Comparison of ENCODE assay signal across 10 mouse cellular contexts in genomic region chr5:151644845-151645244, GRCm38 (mm10). TPM values are rescaled to one million over a fixed set of nuclear protein-coding genes. Genes with fewer than 3 reads are reported as not detected.
DNase-seq lines count a peak whose midpoint lies in the region; ATAC-seq and TF ChIP-seq lines count a peak whose summit lies in the region.
"Had no signal": no experiment of that assay in that cellular context is flagged by ENCODE, and none has a peak within 500 bp of the region (broad histone marks: within the 10 kb centered on the region; RNA-seq: fewer than 3 reads in every experiment).

No protein-coding gene starts in this region.

- no peaks in the 10 kb centered on the region for H3K4me1 ChIP-seq in embryonic facial prominence, embryonic 11.5 days (ENCODE audit: control insufficient read depth, insufficient read depth, low read length)
- H3K4me1 ChIP-seq in embryonic facial prominence, embryonic 10.5 days = peaks cover 7% of the 10 kb centered on the region
- H3K4me1 ChIP-seq in testis, adult 2 months (ENCODE audit: control insufficient read depth, insufficient read depth, low read length) = no peaks in the 10 kb centered on the region
- H3K4me1 ChIP-seq in liver, embryonic 13.5 days (replicated peaks) = peaks cover 7% of the 10 kb centered on the region
- H3K4me1 ChIP-seq in neural tube, embryonic 15.5 days = peaks cover 7% of the 10 kb centered on the region

- no peak overlapping the region for H3K4me2 ChIP-seq in embryonic facial prominence, embryonic 11.5 days (ENCODE audit: low read depth, low read length)
- H3K4me2 ChIP-seq in liver, embryonic 13.5 days = no peak overlapping the region
- no peak overlapping the region for H3K4me2 ChIP-seq in neural tube, embryonic 15.5 days

- H3K4me3 ChIP-seq in embryonic facial prominence, embryonic 11.5 days (ENCODE audit: low read depth, low read length) = no peak overlapping the region
- H3K4me3 ChIP-seq in embryonic facial prominence, embryonic 10.5 days = no peak overlapping the region
- no peak overlapping the region for H3K4me3 ChIP-seq in testis, adult 2 months (ENCODE audit: control insufficient read depth, low read depth, low read length)
- no peak overlapping the region for H3K4me3 ChIP-seq in liver, embryonic 13.5 days (replicated peaks)
- H3K4me3 ChIP-seq in neural tube, embryonic 15.5 days (replicated peaks) = no peak overlapping the region

- no peak for TF ChIP-seq POLR2A in testis, adult 2 months (IDR thresholded peaks at IDR 0.05; ENCODE audit: control insufficient read depth, low read depth, low read length)

- peaks cover 50% of the 10 kb centered on the region for H3K36me3 ChIP-seq in embryonic facial prominence, embryonic 11.5 days (replicated peaks; ENCODE audit: control insufficient read depth, insufficient read depth, low read depth, low read length)
- peaks cover 100% of the 10 kb centered on the region for H3K36me3 ChIP-seq in embryonic facial prominence, embryonic 10.5 days (replicated peaks)
- no peaks in the 10 kb centered on the region; the same call in none of the 2 replicates for H3K36me3 ChIP-seq in testis, adult 2 months (ENCODE audit: control insufficient read depth, insufficient read depth, low read length)
- peaks cover 89% of the 10 kb centered on the region for H3K36me3 ChIP-seq in liver, embryonic 13.5 days
- peaks cover 85% of the 10 kb centered on the region for H3K36me3 ChIP-seq in neural tube, embryonic 15.5 days

- no peaks in the 10 kb centered on the region for H3K27me3 ChIP-seq in embryonic facial prominence, embryonic 11.5 days (ENCODE audit: control insufficient read depth, insufficient read depth, low read length)
- no peaks in the 10 kb centered on the region for H3K27me3 ChIP-seq in embryonic facial prominence, embryonic 10.5 days (replicated peaks; ENCODE audit: low read depth, poor library complexity, severe bottlenecking)
- H3K27me3 ChIP-seq in testis, adult 2 months (ENCODE audit: control insufficient read depth, insufficient read depth, low read length) = no peaks in the 10 kb centered on the region
- no peaks in the 10 kb centered on the region for H3K27me3 ChIP-seq in liver, embryonic 13.5 days
- no peaks in the 10 kb centered on the region for H3K27me3 ChIP-seq in neural tube, embryonic 15.5 days (replicated peaks)

- no peak overlapping the region for H3K27ac ChIP-seq in embryonic facial prominence, embryonic 11.5 days (replicated peaks; ENCODE audit: low read depth, low read length)
- no peak overlapping the region for H3K27ac ChIP-seq in embryonic facial prominence, embryonic 10.5 days (replicated peaks)
- H3K27ac ChIP-seq in testis, adult 2 months (ENCODE audit: control insufficient read depth, insufficient read depth, low read depth, low read length) = no peak overlapping the region
- H3K27ac ChIP-seq in liver, embryonic 13.5 days = no peak overlapping the region
- no peak overlapping the region for H3K27ac ChIP-seq in neural tube, embryonic 15.5 days (replicated peaks)

- peak; percentile 36 for DNase-seq in embryonic facial prominence, embryonic 11.5 days (ENCODE audit: low spot score)
- no peak for DNase-seq in embryonic facial prominence, embryonic 10.5 days (ENCODE audit: low spot score)
- DNase-seq in testis, postnatal 14 days (ENCODE audit: low spot score) = no peak
- peak; percentile 18 for DNase-seq in liver, embryonic 13.5 days
- DNase-seq in neural tube, embryonic 10.5 days (ENCODE audit: extremely low spot score, low spot score) = no peak
- DNase-seq: right cerebral cortex, postnatal 25 days had no signal

- no peak overlapping the region for H3K9ac ChIP-seq in embryonic facial prominence, embryonic 11.5 days (replicated peaks; ENCODE audit: low read length)
- H3K9ac ChIP-seq in liver, embryonic 13.5 days = no peak overlapping the region
- no peak overlapping the region for H3K9ac ChIP-seq in neural tube, embryonic 15.5 days (replicated peaks)

- peak; percentile 75; the same call in 1 of the 2 replicates for TF ChIP-seq CTCF in testis, adult 2 months (IDR thresholded peaks at IDR 0.05; ENCODE audit: control insufficient read depth, insufficient read depth, insufficient replicate concordance, low read depth, low read length)

- WGBS in embryonic facial prominence, embryonic 11.5 days = 95% methylated on average over 7 of the region's 7 CpGs
- 95% methylated on average over 7 of the region's 7 CpGs for WGBS in embryonic facial prominence, embryonic 10.5 days
- WGBS in liver, embryonic 13.5 days (ENCODE audit: insufficient replicate concordance) = 82% methylated on average over 7 of the region's 7 CpGs
- 95% methylated on average over 7 of the region's 7 CpGs for WGBS in neural tube, embryonic 15.5 days

- no peaks in the 10 kb centered on the region for H3K9me3 ChIP-seq in embryonic facial prominence, embryonic 11.5 days (replicated peaks; ENCODE audit: control insufficient read depth, low read length)
- no peaks in the 10 kb centered on the region; the same call in 1 of the 2 replicates for H3K9me3 ChIP-seq in embryonic facial prominence, embryonic 10.5 days
- no peaks in the 10 kb centered on the region for H3K9me3 ChIP-seq in liver, embryonic 13.5 days (replicated peaks)
- H3K9me3 ChIP-seq in neural tube, embryonic 15.5 days (replicated peaks) = no peaks in the 10 kb centered on the region

- ATAC-seq in embryonic facial prominence, embryonic 11.5 days (replicated peaks; ENCODE audit: insufficient number of reproducible peaks, low FRiP score, low TSS enrichment, low read depth) = no peak
- ATAC-seq in liver, embryonic 13.5 days (ENCODE audit: low read depth) = 0 out of 2 replicates have a peak, but pooled peaks have one; percentile 11
- no peak for ATAC-seq in frontal cortex, adult (ENCODE audit: low TSS enrichment)
- ATAC-seq in neural tube, embryonic 15.5 days (ENCODE audit: low FRiP score) = no peak

RNA-seq across cellular contexts. Expression of gene Rfc3, which starts 6.2 kb away (rescaled TPM):
- polyA plus RNA-seq in embryonic facial prominence, embryonic 11.5 days (2014; fragmentation: Nextera tagmentation; extraction: Ambion mirVana) = 146 and 162 TPM in 2 replicates
- polyA plus RNA-seq in embryonic facial prominence, embryonic 10.5 days (2016; fragmentation: Nextera tagmentation; extraction: Ambion mirVana) = 153 and 157 TPM in 2 replicates
- polyA plus RNA-seq in testis, adult 2 months (2012; rRNA removed) = 9.6 and 10.9 TPM in 2 replicates
- polyA plus RNA-seq in liver, embryonic 13.5 days (2015; fragmentation: Nextera tagmentation; extraction: Ambion mirVana) = 57.2 and 63.3 TPM in 2 replicates
- polyA plus RNA-seq in neural tube, embryonic 15.5 days (2015; fragmentation: Nextera tagmentation; extraction: Ambion mirVana) = 56.3 and 64.9 TPM in 2 replicates

RNA-seq across cellular contexts. Expression of gene Vmn2r18, which starts 39.0 kb away (rescaled TPM):
- polyA plus RNA-seq in embryonic facial prominence, embryonic 11.5 days (2014; fragmentation: Nextera tagmentation; extraction: Ambion mirVana) = 0.14 and 0.21 TPM in 2 replicates
- polyA plus RNA-seq in embryonic facial prominence, embryonic 10.5 days (2016; fragmentation: Nextera tagmentation; extraction: Ambion mirVana) = 0.14 TPM in 1 of 2 replicates, not detected in the other
- 0.20 and 0.23 TPM in 2 replicates for polyA plus RNA-seq in testis, adult 2 months (2012; rRNA removed)
- not detected in 2 replicates for polyA plus RNA-seq in liver, embryonic 13.5 days (2015; fragmentation: Nextera tagmentation; extraction: Ambion mirVana)
- 0.03 and 0.10 TPM in 2 replicates for polyA plus RNA-seq in neural tube, embryonic 15.5 days (2015; fragmentation: Nextera tagmentation; extraction: Ambion mirVana)
- polyA plus RNA-seq: limb, embryonic 14.5 days had no signal

Comparison
In these comparisons a context has a peak if more than half of its experiments do, and no peak if none do; other contexts are left out.
1. DNase-seq: peak in embryonic facial prominence, embryonic 11.5 days (single experiment) and liver, embryonic 13.5 days (single experiment); none in embryonic facial prominence, embryonic 10.5 days (single experiment), testis, postnatal 14 days (single experiment) and neural tube, embryonic 10.5 days (single experiment).